Mouse (Mus musculus) splenic B cell, adult 2 months (primary cell): Measurements from ENCODE around the gene Gm20388.
A peak's percentile ranks its signal among the peaks of the same experiment; 100 is the strongest.

Experiments
- DNase-seq: peaks from one replicate; pipeline ENCODE4 v3.0.0-alpha.2; 2011; ENCODE audit warnings: low read depth, low spot score
- H3K27me3 ChIP-seq: 2 replicates; pipeline ENCODE4 v1.6.1; 2012; ENCODE audit warnings: mild to moderate bottlenecking, low read length, moderate library complexity, mixed read lengths; ENCODE audit not compliant: control insufficient read depth, poor library complexity, insufficient read depth, severe bottlenecking
- H3K36me3 ChIP-seq: 2 replicates; pipeline ENCODE4 v1.6.1; 2012; ENCODE audit warnings: mild to moderate bottlenecking, low read length, moderate library complexity, mixed read lengths; ENCODE audit not compliant: control insufficient read depth, poor library complexity, insufficient read depth, severe bottlenecking

Gm20388 gene

DNA sequence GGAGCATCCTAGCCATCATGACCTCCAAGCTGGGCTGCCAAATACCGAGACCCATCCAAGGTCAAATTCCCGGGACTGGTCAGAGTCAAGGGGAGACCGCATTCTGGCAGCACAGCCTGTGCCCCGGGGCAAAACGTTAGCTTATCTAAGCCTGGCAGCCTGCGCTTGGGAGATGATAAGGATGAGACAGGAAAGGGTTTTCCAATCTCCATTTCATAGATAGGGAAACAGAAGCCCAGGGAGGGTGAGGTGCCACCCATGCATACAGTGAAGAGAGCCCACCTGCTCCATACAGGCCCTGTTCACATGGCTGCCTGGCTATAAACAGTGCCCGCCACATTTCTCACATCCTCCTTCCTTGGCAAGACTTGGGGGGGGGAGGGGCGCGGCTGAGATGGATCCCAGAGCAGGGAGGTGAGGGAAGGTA lies 2755.7 kb downstream of the Gm20388 start:
- DNase-seq, result peak; percentile 50

GRCm38 (mm10) chr8:122666827-122667226 lies 2756.2 kb downstream of the Gm20388 start:
- Histone ChIP-seq H3K36me3 (no peaks in the 10 kb centered on the region; the same call in 1 of the 2 replicates), H3K27me3 (no peaks in the 10 kb centered on the region)
- peak; percentile 62 for DNase-seq

More for the DNA sequence above, 2755.7 kb downstream of the Gm20388 start:
- Histone ChIP-seq H3K36me3 (no peaks in the 10 kb centered on the region; the same call in 1 of the 2 replicates), H3K27me3 (no peaks in the 10 kb centered on the region)

GRCm38 (mm10) chr8:122667854-122668253 lies 2757.2 kb downstream of the Gm20388 start:
- no peaks in the 10 kb centered on the region; the same call in 1 of the 2 replicates for H3K36me3 ChIP-seq
- DNase-seq, result no peak
- H3K27me3 ChIP-seq, result no peaks in the 10 kb centered on the region

DNA sequence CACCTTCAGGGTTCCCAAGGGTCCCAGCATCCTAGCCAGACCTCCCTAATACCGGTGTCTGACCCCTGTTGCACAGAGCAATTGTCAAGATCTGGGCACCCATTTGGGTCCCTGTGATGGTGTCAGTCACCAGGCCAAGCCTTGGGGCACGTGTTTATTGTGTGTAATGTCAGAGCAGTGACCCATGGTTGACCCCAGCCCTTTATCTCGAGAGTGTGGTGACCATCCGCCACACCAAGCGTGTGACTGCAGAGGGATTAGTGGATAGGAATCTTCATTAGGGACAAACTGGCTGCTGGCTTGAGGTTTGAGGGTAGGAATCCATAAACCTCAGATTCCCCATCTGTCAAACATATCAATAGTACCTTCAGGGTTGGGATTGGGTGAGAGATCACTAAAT lies 2758.7 kb downstream of the Gm20388 start:
- no peaks in the 10 kb centered on the region; the same call in 1 of the 2 replicates for H3K36me3 ChIP-seq
- H3K27me3 ChIP-seq, result no peaks in the 10 kb centered on the region

DNA sequence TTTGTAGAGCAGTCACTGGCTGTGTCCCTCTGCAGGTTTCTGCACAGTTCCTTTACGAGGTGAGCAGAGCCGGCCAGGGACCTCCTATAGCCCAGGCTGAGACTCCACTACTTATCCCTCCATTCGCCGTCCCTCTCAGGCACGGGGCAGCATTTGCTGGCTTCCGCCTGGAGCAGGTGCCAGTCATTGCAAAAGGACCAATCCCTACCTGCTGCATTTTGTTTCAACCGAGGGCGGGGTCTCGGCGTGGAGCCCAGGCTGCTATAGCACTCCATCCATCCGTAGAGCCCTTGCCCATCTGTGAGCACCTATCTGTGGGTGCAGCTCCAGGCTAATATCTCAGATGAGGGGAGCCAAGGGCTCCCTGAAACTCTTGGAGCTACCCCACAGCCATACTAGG lies 2759.4 kb downstream of the Gm20388 start:
- DNase-seq, result no peak
- Histone ChIP-seq H3K36me3 (no peaks in the 10 kb centered on the region; the same call in 1 of the 2 replicates), H3K27me3 (no peaks in the 10 kb centered on the region)

More for the DNA sequence above, 2758.7 kb downstream of the Gm20388 start:
- no peak for DNase-seq

GRCm38 (mm10) chr8:122670718-122671117 lies 2760.1 kb downstream of the Gm20388 start:
- no peak for DNase-seq
- Histone ChIP-seq H3K36me3 (no peaks in the 10 kb centered on the region; the same call in 1 of the 2 replicates), H3K27me3 (no peaks in the 10 kb centered on the region)

DNA sequence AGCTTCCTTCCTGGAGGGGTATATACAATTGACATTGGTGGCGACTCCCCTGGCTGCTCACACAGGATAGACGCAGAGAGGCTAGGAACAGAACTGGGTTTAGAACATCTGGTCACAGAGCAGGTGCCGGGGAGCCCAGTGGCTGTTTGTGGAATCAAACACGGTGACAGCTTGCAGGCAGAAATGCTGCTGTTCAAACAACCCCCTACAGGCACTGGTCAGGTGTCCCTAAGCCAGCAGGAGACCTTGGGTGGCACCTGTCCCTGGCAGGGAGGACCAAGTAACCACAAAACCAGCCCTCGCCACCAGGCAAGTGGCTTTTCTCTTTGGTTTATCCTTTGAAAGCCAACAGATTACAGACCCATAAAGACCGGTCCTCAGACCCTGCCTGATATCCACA lies 2761.3 kb downstream of the Gm20388 start:
- no peak for DNase-seq
- Histone ChIP-seq H3K36me3 (no peaks in the 10 kb centered on the region; the same call in 1 of the 2 replicates), H3K27me3 (no peaks in the 10 kb centered on the region)

- DNase-seq, result no peak
- no peaks in the 10 kb centered on the region; the same call in 1 of the 2 replicates for H3K36me3 ChIP-seq
- no peaks in the 10 kb centered on the region for H3K27me3 ChIP-seq
Measured at GRCm38 (mm10) chr8:122673989-122674388, 2763.3 kb downstream of the Gm20388 start.

DNA sequence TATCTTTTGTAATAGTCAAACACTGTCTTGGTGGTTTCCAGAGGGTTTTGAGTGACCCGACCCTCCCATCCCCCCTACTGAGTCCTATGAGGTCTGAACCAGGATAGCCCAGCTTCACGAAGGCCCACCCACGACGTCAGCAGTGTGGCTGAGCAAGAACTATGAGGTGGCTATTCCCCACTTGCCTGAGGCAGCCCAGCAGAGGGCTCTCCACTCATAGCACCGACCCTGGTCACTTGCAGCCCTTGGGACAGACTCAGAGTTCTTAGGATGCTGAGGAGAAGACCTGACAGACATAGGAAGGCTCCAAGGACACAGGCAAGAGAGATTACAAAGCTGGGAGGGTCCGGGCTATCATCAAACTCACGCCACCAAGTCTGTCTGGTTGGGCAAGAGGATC lies 2764.4 kb downstream of the Gm20388 start:
- DNase-seq, result no peak
- no peaks in the 10 kb centered on the region for H3K27me3 ChIP-seq
- no peaks in the 10 kb centered on the region; the same call in 1 of the 2 replicates for H3K36me3 ChIP-seq

DNA sequence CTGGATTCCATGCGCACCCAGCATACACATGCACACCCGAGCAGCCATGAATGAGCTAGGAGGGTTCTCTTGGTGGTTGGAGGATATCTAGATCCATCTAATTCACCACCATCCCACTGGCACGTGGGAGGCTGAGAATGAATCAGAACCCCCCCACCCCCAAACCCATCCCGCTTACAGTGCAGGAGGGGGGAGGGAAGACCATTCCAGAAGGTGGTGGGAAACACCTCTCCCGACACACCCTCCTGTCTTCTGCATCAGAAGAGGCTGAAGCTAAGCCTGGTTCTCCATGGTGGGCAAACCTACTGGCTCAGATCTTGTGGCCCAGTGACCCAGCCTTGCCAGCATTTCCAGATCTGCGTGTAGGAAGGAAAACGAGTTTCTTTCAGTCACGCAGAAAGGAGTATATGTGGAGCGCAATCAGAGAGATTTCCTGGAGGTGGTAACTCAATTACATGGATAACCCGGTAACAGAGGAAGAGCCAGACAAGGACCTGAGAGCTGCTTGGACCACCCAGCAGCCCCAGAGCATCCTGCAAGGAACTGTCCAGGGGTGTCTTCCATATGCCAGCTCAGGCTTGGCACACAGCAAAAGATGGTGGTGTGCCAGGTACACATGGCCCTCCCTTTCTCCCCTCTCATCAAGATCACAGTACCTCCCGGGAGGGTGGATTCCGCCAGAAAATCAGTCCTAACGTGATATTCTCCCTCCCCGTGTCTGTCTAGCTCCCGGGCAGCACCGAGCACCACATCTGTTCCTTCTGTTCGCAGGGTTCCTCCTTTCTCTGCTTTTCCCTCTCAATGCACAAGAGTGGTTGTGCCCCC lies 2765.2 kb downstream of the Gm20388 start:
- no peak for DNase-seq
- H3K27me3 ChIP-seq, result no peaks in the 10 kb centered on the region
- H3K36me3 ChIP-seq, result no peaks in the 10 kb centered on the region; the same call in 1 of the 2 replicates

DNA sequence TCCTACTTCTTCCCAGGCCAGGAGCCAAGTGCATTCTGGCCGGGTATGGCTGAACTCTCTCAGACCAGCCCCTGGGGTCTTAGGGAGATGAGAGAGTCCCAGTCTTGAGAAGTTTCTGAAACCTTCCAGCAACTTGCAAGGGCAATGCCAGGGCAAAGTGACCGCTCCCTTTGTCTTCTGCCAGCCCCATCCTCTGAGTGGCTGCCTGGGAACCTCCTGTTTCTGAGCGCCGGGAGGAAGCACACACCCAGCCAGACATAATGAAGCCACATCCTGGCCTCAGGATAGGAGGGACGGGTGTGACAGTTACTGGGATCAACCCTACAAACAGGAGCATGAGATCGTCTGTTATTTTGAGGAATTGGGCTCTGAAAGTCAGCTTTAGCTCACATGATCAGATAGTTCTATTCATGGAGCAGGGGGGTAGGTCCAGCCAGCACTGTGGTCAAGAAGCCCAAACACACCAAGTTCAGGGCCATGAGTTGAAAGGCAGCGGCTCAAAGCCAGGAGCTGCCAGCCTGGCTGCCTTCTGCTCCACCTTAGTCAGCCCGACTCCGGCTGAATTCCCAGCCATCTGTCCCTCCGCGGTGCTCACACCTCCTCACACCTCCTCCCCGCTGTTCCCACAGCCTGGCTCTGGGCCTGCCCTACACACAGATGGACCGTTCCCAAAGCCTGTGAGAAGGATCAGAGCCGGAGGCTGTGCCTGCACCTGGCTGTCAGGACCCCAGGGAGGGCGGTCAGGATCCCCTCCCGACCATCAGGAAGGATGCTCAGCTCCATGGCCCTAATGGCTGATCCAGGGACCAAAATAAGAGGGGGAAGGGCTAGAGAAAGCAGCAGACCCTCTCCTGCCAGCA lies 2766.2 kb downstream of the Gm20388 start:
- no peaks in the 10 kb centered on the region for H3K36me3 ChIP-seq
- H3K27me3 ChIP-seq, result no peaks in the 10 kb centered on the region
- DNase-seq, result no peak

DNA sequence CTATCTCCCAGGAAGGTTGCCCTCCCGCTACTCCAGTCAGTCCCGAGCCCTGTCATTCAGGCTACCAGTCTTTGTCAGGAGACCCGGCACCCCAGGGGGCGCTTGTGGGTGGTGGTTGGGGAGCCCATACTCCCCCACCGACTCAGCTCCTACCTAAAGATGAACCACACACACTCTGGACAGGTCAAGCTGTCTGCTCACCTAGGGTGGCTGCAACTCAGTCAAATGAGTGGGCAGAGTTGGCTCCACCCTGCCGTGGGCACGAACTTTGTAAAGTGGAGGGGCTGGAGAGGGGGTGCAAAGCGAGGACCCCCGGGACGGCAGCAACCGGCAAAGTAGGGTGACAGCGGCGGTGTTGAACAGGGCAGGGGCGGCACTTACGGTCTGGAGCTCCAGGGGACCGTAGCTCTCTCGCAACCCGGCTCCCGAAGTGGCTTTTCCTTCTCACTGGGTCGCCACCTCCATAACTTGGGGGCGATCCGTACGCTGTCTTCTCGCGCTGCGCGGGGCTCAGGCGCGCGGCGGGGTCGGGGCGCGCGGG lies 2766.9 kb downstream of the Gm20388 start:
- H3K27me3 ChIP-seq, result no peaks in the 10 kb centered on the region
- no peaks in the 10 kb centered on the region for H3K36me3 ChIP-seq
- no peak for DNase-seq

GRCm38 (mm10) chr8:122678061-122678895 lies 2767.6 kb downstream of the Gm20388 start:
- H3K36me3 ChIP-seq, result no peaks in the 10 kb centered on the region
- H3K27me3 ChIP-seq, result no peaks in the 10 kb centered on the region
- DNase-seq, result peak; percentile 90

DNA sequence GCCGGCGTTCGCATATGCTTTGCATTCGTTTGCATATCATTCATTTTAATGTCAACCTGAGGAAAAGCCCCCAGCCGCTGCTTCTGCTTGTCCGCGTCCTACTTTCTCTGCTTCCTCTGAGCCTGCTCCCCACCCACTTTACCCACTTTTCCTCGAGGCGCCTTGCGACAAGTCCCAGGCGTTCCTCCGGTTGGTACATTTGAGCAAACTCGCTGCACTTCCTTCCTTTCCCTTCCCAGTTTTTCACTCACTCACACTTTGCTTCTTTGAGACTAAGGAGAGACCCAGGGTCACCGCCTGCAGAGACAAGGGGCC lies 2768.2 kb downstream of the Gm20388 start:
- no peaks in the 10 kb centered on the region for H3K36me3 ChIP-seq
- DNase-seq, result no peak

More for the DNA sequence above, 2768.2 kb downstream of the Gm20388 start:
- no peaks in the 10 kb centered on the region for H3K27me3 ChIP-seq
